Mouse (Mus musculus) liver, adult 2 months (tissue): ENCODE data around the gene Aff3. TPM values are rescaled to one million over a fixed set of nuclear protein-coding genes. Genes with fewer than 3 reads are reported as not detected.
A peak's percentile ranks its signal among the peaks of the same experiment; 100 is the strongest.

Experiments used
- DNase-seq: peaks from one replicate; pipeline ENCODE4 v3.0.0-alpha.2; 2011; ENCODE audit warnings: low read depth, low spot score; ENCODE audit errors: extremely low read depth
- H3K27ac ChIP-seq: fragments of 200-500 bp; replicated peaks from 2 replicates; pipeline ENCODE4 v1.5.1; 2012; ENCODE audit warnings: low read depth, mild to moderate bottlenecking, control low read depth, inconsistent platforms, low read length; ENCODE audit not compliant: insufficient read depth
- H3K27me3 ChIP-seq: fragments of 200-500 bp; 2 replicates; pipeline ENCODE4 v1.6.1; 2012; ENCODE audit warnings: mild to moderate bottlenecking, moderate library complexity, low read length, inconsistent platforms; ENCODE audit not compliant: control insufficient read depth, insufficient read depth
- H3K36me3 ChIP-seq: fragments of 200-500 bp; 2 replicates; pipeline ENCODE4 v1.6.1; 2012; ENCODE audit warnings: low read length, inconsistent platforms; ENCODE audit not compliant: control insufficient read depth, insufficient read depth
- H3K4me1 ChIP-seq: fragments of 200-500 bp; 2 replicates; pipeline ENCODE4 v1.6.1; 2011; ENCODE audit warnings: low read length; ENCODE audit not compliant: control insufficient read depth, insufficient read depth
- H3K4me3 ChIP-seq: fragments of 200-500 bp; 2 replicates; pipeline ENCODE4 v1.5.1; 2011; ENCODE audit warnings: low read depth, mild to moderate bottlenecking, control low read depth, low read length, moderate library complexity; ENCODE audit not compliant: insufficient read depth
- H3K79me2 ChIP-seq: fragments of 200-500 bp; 2 replicates; pipeline ENCODE4 v1.6.1; 2012; ENCODE audit warnings: inconsistent platforms, mild to moderate bottlenecking, low read length, moderate library complexity; ENCODE audit not compliant: control insufficient read depth, insufficient read depth
- H3K9ac ChIP-seq: fragments of 200-500 bp; 2 replicates; pipeline ENCODE4 v1.6.1; 2012; ENCODE audit warnings: low read depth, mild to moderate bottlenecking, control low read depth, inconsistent platforms, low read length
- CTCF ChIP-seq: fragments of 200-500 bp; IDR thresholded peaks from 2 replicates; pipeline ENCODE4 v1.5.1; 2011; ENCODE audit warnings: low read depth, low read length, control low read depth
- POLR2A ChIP-seq: fragments of 200-500 bp; IDR thresholded peaks from 2 replicates; pipeline ENCODE4 v1.6.1; 2011; ENCODE audit warnings: low read length, control low read depth; ENCODE audit not compliant: insufficient read depth; ENCODE audit errors: extremely low read depth
- WGBS: fragments of 180-500 bp; shearing (Covaris S2); methylation state at CpG from one replicate; pipeline ENCODE4 v1.1.7; 2018; 5-methylcytosine and 5-hydroxymethylcytosine counted together
- polyA plus RNA-seq: library from polyadenylated mRNA; depleted of rRNA; stranded (reverse); fragments of >200 nt; gene quantifications from 2 replicates; pipeline ENCODE4 v1.2.3, GENCODE M21; 2012
- total RNA-seq: library from RNA; depleted of rRNA; stranded (reverse); fragments of >200 nt; gene quantifications from 2 replicates; pipeline ENCODE4 v1.2.3, GENCODE M21; 2014

Gene Aff3
- total and polyA plus RNA-seq, 2 experiments, result 0.18 to 0.28 TPM

- Histone ChIP-seq H3K4me1 (no peaks in the 10 kb centered on the region), H3K36me3 (no peaks in the 10 kb centered on the region), H3K9ac (no peak overlapping the region), H3K27me3 (peaks cover 4% of the 10 kb centered on the region; the same call in 1 of the 2 replicates), H3K79me2 (no peaks in the 10 kb centered on the region), H3K27ac (no peak overlapping the region), H3K4me3 (no peak overlapping the region)
- DNase-seq, result no peak
- WGBS, result 68% methylated on average over 7 of the region's 7 CpGs
- TF ChIP-seq POLR2A (no peak), CTCF (no peak)
These were observed 14.7 kb downstream of the Aff3 start for GRCm38 (mm10) chr1:38650031-38650430.

DNA sequence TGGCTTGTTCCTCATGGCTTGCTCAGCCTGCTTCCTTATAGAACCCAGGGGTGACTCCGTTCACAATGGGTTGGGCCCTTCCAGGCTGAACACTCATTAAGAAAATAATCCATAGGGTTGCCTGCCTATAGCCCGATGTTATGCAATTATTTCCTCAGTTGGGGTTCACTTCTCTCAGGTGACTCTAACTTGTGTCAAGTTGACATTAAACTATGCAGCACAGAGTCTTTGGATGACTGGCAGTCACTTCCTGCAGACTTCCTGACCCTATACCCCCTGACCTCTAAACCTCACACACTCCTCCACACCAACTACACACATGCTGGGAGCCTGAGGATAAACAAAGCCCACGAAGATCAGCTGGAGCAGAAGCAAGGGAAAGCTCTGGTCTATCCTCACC, 15.6 kb downstream of the Aff3 start:
- Histone ChIP-seq H3K79me2 (no peaks in the 10 kb centered on the region), H3K4me3 (no peak overlapping the region), H3K27ac (no peak overlapping the region), H3K9ac (no peak overlapping the region), H3K27me3 (peaks cover 4% of the 10 kb centered on the region; the same call in 1 of the 2 replicates), H3K36me3 (no peaks in the 10 kb centered on the region), H3K4me1 (no peaks in the 10 kb centered on the region)
- TF ChIP-seq CTCF (no peak), POLR2A (no peak)
- WGBS, result 58% methylated on average over 3 of the region's 3 CpGs
- DNase-seq, result no peak

DNA sequence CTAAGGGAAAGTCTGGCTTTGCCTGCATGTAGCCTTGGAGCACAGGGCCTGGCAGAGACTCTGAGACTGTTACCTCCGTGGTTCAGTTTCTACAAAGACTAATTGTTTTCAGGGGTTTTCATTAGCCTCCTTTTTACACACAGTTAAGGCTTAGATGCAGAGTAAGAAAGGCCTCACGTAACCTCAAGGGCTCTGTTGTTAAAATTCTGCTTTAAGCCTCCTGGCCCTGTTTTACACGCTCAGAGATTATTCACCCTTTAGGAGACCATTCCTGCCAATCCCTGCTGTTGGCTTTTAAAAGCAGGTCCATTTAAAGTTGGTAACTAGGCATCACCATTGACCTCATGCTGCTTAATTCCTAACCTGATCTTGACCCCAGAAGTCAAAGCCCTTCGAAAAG, 22.5 kb downstream of the Aff3 start:
- H3K9ac ChIP-seq, result no peak overlapping the region
- H3K4me1 ChIP-seq, result peaks cover 2% of the 10 kb centered on the region; the same call in 1 of the 2 replicates
- peak; percentile 43 for DNase-seq
- H3K36me3 ChIP-seq, result no peaks in the 10 kb centered on the region
- H3K4me3 ChIP-seq, result no peak overlapping the region
- H3K27ac ChIP-seq, result no peak overlapping the region
- no peaks in the 10 kb centered on the region for H3K79me2 ChIP-seq
- TF ChIP-seq CTCF, result no peak
- TF ChIP-seq POLR2A, result no peak
- 38% methylated on average over 4 of the region's 4 CpGs for WGBS
- H3K27me3 ChIP-seq, result peaks cover 5% of the 10 kb centered on the region; the same call in 1 of the 2 replicates

GRCm38 (mm10) chr1:38639669-38640068, 25.1 kb downstream of the Aff3 start:
- no peak for DNase-seq
- no peak overlapping the region for H3K9ac ChIP-seq
- H3K4me3 ChIP-seq, result no peak overlapping the region
- WGBS, result 61% methylated on average over 5 of the region's 5 CpGs
- H3K27me3 ChIP-seq, result 0 out of 2 replicates have a peak, but pooled peaks cover 2% of the 10 kb centered on the region
- TF ChIP-seq POLR2A (no peak), CTCF (no peak)
- no peaks in the 10 kb centered on the region for H3K36me3 ChIP-seq
- no peaks in the 10 kb centered on the region for H3K79me2 ChIP-seq
- H3K27ac ChIP-seq, result no peak overlapping the region
- H3K4me1 ChIP-seq, result peaks cover 2% of the 10 kb centered on the region; the same call in 1 of the 2 replicates

- Histone ChIP-seq H3K79me2 (no peaks in the 10 kb centered on the region), H3K27me3 (peaks cover 8% of the 10 kb centered on the region; the same call in 1 of the 2 replicates), H3K27ac (no peak overlapping the region), H3K4me1 (no peaks in the 10 kb centered on the region), H3K9ac (no peak overlapping the region), H3K36me3 (no peaks in the 10 kb centered on the region), H3K4me3 (no peak overlapping the region)
- WGBS, result 46% methylated on average over 7 of the region's 7 CpGs
- DNase-seq, result no peak
- TF ChIP-seq POLR2A, result no peak
- TF ChIP-seq CTCF, result no peak
These were observed 29.2 kb downstream of the Aff3 start for GRCm38 (mm10) chr1:38635596-38635995.

- Histone ChIP-seq H3K4me1 (no peaks in the 10 kb centered on the region), H3K79me2 (no peaks in the 10 kb centered on the region), H3K27ac (no peak overlapping the region), H3K9ac (no peak overlapping the region), H3K4me3 (no peak overlapping the region), H3K36me3 (no peaks in the 10 kb centered on the region), H3K27me3 (peaks cover 6% of the 10 kb centered on the region; the same call in 1 of the 2 replicates)
- TF ChIP-seq CTCF (no peak), POLR2A (no peak)
- WGBS, result 87% methylated on average over 7 of the region's 7 CpGs
- no peak for DNase-seq
These were observed 30.7 kb downstream of the Aff3 start for GRCm38 (mm10) chr1:38634081-38634480.
